Mouse (Mus musculus) urinary bladder, postnatal 10 days (tissue): ENCODE results near the gene E2f4.

Experiments
- DNase-seq: peaks from one replicate; pipeline ENCODE4 v3.0.0; 2022; ENCODE audit warnings: low spot score

Gene E2f4

GRCm38 (mm10) chr8:105297511-105298192 lies at the start of gene E2f4:
E2f4 (plus strand) TSS chr8:105297663.
- DNase-seq = no peak

DNA sequence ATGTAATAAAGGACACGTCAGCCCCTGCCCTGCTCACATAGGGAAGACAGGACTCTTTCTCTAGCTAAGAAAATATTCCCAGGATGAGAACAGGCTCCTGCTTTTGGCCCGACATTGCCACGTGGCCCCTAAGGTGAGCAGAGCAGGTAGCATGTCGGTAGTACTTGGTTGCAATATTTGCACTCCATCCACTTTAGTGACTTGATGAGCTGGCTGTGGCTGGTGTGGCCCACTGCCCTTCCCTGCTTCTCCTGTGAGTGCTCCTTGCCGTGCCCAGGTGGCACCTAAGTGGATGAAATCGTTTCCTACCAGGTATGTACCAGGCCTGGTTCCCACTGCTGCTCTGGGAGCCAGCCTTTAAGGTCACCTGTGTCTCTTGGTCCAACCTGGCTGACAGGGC lies 45.5 kb upstream of the E2f4 start:
- DNase-seq = no peak

GRCm38 (mm10) chr8:105252680-105253537 lies 44.6 kb upstream of the E2f4 start:
- no peak for DNase-seq

DNA sequence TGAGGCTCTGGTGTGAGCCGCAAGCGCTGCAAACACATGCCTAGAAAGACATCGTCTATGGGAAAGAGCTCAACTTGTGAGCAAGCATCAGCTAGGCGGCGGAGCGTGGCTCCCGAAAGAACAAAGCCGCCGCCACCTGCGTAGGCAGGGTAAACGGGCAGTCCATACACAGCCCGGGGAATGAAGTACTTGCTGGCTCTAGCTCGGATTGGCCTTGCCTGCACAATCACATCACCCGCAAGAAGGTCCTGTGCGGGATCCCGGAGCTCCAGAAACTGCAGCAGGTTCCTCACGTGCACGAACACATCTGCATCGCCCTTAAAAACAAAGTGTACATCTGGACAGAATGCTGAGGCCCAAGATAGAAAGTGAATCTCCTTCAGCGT lies 43.7 kb upstream of the E2f4 start:
- DNase-seq = no peak

GRCm38 (mm10) chr8:105254152-105254965 lies 43.1 kb upstream of the E2f4 start:
- DNase-seq = peak; percentile 68

DNA sequence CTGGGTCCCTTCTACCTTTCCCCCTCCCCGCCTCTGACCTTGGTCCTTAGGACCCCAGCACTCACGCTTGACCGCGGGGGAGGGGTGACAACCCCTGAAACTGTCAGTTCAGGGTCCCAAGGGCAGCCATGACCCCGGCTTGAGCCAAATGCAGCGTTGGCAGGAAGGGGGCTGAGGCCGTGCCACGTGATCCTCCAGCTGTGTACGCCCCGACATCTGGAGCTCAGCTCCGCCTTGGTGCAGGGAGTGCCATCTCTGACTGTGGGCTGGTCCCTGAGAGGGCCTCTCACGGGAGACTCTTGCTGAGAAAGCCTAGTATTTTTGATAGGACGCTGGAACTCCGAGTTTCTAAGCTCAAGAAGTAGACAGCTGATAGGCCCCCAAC lies 42.5 kb upstream of the E2f4 start, which contains the start of gene B3gnt9:
TSS of gene B3gnt9 (minus strand) at position 188 of the 385 bp plus-strand sequence.
- no peak for DNase-seq

DNA sequence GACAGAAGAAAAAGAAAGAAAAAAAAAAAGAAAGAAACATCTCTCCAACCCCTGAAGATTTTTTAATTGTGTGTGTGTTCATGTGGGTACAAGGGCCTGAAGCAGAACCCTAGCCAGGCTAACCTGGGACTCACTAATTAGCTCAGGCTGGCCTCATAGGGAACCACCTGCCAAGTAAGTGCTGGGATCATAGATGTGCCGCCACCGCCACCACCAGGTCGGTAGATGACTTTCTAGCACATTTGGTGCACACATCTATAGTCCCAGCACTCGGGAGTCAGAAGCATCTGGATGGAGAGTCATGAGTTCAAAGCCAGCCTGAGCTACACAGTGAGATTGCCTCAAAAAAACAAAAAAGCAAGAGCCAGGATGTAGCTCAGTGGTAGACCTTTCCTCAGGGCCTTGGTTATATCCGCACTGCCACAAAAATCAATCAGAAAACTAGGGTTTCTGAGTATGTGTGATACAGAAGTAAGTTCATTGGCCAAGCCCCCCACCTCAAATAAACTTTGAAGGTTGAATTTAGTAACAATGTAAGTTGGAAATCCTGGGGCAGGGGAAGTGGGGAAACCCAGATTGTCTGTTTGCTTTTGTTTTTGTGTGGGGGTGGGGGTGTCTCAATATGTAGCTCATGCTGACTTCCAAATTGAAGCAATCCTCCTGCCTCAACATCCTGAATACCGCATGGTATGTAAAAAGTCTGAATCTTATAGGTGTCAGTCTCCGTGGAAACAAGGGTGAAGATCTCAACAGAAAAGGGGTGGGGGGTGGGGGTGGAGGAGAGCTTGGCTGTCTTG lies 39.9 kb upstream of the E2f4 start:
- no peak for DNase-seq

- DNase-seq = no peak
Observed at GRCm38 (mm10) chr8:105258911-105259720, 38.3 kb upstream of the E2f4 start.

- no peak for DNase-seq
Observed at GRCm38 (mm10) chr8:105259721-105260320, 37.6 kb upstream of the E2f4 start.

- DNase-seq = no peak
Observed at GRCm38 (mm10) chr8:105260371-105261099, 36.9 kb upstream of the E2f4 start.

DNA sequence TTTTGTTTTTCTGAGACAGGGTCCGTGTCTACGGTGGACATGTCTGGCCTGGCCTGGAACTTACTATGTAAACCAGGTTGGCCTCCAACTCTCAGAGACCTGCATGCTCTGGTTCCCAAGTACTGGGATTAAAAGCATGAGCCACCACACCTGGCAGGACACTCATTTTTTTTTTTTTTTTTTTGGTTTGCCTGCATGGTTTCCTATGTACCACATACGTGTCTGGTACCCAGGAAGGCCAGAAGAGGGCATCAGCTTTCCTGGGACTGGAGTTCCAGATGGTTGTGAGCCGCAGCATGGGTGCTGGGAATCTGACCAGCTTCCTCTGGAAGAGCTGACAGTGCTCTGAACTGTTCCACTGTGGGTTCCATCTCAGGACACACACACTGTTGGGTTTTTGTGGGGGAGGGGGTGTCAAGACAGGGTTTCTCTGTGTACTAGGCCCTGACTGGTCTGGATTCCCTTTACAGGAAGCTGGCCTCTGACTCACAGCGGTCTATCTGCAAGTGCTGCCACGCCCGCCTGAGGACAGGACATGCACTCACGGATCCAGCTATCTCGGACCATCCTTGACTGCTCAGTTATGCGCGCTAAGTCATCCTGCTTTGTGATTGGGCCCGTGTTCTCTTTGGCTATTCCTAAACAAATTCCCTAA lies 36.0 kb upstream of the E2f4 start:
- DNase-seq = no peak

DNA sequence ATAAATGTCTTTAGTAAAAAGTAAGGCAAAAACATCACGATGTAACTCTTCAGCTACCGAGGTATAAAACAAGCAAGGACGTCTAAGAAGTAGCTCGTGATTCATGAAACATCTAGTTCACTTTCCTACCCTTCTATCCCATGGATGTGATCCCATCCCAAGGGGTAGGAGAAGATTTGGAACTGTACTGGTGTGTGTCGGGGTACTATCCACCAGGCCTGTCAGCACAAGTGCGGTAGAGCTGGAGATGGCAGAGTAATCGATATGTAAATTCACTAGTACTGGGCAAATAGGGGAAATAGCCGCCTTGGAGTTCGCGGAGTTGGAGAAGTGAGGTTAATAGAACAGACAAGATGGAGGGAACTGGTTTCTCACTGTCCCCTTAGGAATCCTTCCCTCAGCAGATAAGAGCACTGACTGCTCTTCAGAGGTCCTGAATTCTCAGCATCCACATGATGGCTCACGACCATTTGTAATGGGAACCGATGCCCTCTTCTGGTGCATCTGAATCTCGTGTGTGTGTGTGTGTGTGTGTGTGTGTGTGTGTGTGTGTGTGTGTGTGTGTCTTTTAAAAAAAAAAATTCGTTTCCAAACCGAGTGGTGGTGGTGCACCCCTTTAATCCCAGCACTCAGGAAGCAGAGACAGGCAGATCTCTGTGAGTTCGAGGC lies 34.1 kb upstream of the E2f4 start:
- no peak for DNase-seq

GRCm38 (mm10) chr8:105264024-105264982 lies 33.2 kb upstream of the E2f4 start, which contains the start of the genes Tradd and Fbxl8:
Tradd (minus strand) TSS chr8:105264609.
Fbxl8 (plus strand) TSS chr8:105264648.
- DNase-seq = no peak

DNA sequence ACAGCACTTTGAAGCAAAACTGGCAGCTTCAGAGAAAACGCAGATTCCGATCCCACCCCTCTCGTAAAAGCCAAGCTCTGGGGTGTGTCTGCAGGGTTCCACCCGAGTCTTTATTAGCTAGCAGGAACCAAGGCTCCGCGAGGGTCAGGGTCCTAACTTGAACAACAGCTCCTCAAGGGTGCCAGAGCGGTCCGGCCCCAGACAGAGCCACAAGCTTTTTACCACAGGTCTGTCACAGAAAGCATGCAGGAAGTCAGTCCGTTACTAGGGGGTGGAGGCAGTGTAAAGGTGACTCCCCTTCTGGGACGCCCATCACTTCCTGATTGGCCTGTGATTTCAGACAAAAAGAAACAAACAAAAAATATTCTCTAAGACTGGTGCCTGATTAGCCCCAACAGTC lies 32.3 kb upstream of the E2f4 start:
- DNase-seq = no peak

DNA sequence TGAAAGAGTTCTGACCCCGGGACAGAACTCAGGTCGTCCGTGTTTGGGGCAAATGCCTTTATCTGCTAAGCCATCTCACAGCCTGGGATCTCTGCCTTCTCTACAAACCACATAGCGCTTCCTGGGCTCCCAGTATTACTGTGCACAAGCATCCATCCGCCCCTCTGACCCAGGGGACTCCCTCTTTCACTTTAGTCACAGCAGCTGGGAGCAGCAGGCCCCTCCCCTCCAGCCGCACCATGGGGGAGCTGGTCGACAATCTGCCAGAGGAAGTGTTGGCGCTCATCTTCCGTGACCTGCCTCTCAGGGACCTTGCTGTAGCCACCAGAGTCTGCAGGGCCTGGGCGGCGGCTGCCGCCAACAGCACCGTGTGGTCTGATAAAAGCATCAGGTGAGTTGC lies 30.7 kb upstream of the E2f4 start:
- DNase-seq = no peak

DNA sequence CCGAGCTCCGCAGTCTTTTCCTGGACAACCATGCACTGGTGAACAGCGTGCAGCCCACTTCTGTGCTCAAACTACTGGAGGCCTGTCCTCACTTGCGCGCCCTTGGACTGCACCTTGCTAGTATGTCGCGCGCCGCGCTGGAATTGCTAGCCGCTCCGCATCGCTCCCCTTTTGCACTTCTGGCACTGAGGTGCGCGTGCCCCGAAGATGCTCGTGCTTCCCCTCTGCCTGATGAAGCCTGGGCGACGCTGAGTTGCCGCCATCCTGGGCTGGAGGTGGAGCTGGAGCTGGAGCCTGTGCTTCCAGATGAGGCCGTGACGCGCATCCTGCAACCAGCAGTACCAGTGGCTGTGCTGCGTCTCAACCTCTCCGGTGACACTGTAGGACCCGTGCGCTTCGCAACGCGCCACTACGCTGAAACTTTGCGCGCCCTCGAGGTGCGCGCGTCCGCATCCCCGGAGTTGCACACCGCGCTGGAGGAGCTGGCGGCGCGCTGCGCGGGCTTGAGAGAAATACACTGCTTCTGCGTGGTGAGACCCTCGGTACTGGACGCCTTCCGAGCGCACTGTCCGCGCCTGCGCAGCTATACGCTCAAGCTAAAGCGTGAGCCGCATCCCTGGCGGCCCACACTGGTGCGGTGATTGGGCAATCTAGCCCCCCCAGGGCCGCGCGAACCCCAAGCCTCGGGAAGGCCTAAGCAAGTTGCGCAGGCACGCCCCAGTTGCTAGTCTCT lies 29.0 kb upstream of the E2f4 start:
- no peak for DNase-seq

GRCm38 (mm10) chr8:105269075-105269458 lies 28.4 kb upstream of the E2f4 start:
- DNase-seq = no peak
